Mouse (Mus musculus): ENCODE measurements around the gene Sgsm1.
"Not testable (repeated sequence)": the region's sequence is repeated elsewhere in the genome, so short reads cannot be mapped to it uniquely, and the experiment has no call there.

The Sgsm1 gene

GRCm38 (mm10) chr5:113310377-113311003, at the start of gene Sgsm1:
Gene Sgsm1 (minus strand): TSS chr5:113310786.
- DNase-seq (ENCODE audit: low spot score in 2 of 2): peak in 1 of 2 experiments; percentile 7

- no peak for DNase-seq (ENCODE audit: low spot score in 2 of 2)
Measured at GRCm38 (mm10) chr5:113358833-113359232, 48.2 kb upstream of the Sgsm1 start.

GRCm38 (mm10) chr5:113357656-113358055, 47.1 kb upstream of the Sgsm1 start:
- DNase-seq (ENCODE audit: low spot score in 2 of 2): no peak

GRCm38 (mm10) chr5:113357186-113357585, 46.6 kb upstream of the Sgsm1 start, which contains the start of gene Aym1:
Gene Aym1 (plus strand): TSS chr5:113357294.
- DNase-seq (ENCODE audit: low spot score in 2 of 2): no peak

GRCm38 (mm10) chr5:113354311-113354710, 43.7 kb upstream of the Sgsm1 start:
- DNase-seq (ENCODE audit: low spot score in 2 of 2): no peak

GRCm38 (mm10) chr5:113352636-113353035, 42.0 kb upstream of the Sgsm1 start:
- DNase-seq (ENCODE audit: low spot score in 2 of 2): no peak

GRCm38 (mm10) chr5:113351768-113352167, 41.2 kb upstream of the Sgsm1 start:
- DNase-seq (ENCODE audit: low spot score in 2 of 2): no peak

- DNase-seq (ENCODE audit: low spot score in 2 of 2): no peak
Measured at GRCm38 (mm10) chr5:113349810-113350209, 39.2 kb upstream of the Sgsm1 start.

GRCm38 (mm10) chr5:113349226-113349625, 38.6 kb upstream of the Sgsm1 start:
- no peak for DNase-seq (ENCODE audit: low spot score in 2 of 2)

- no peak for DNase-seq (ENCODE audit: low spot score in 2 of 2)
Measured at GRCm38 (mm10) chr5:113348597-113348996, 38.0 kb upstream of the Sgsm1 start.

GRCm38 (mm10) chr5:113347593-113347992, 37.0 kb upstream of the Sgsm1 start:
- DNase-seq (ENCODE audit: low spot score in 2 of 2): no peak

- DNase-seq (ENCODE audit: low spot score in 2 of 2): not testable (repeated sequence)
Measured at GRCm38 (mm10) chr5:113346651-113347050, 36.1 kb upstream of the Sgsm1 start.

GRCm38 (mm10) chr5:113345781-113346180, 35.2 kb upstream of the Sgsm1 start:
- DNase-seq (ENCODE audit: low spot score in 2 of 2): no peak

GRCm38 (mm10) chr5:113344635-113345386, 34.2 kb upstream of the Sgsm1 start:
- DNase-seq (ENCODE audit: low spot score in 2 of 2): no peak

GRCm38 (mm10) chr5:113336281-113336680, 25.7 kb upstream of the Sgsm1 start:
- no peak for DNase-seq (ENCODE audit: low spot score in 2 of 2)

- no peak for DNase-seq (ENCODE audit: low spot score in 2 of 2)
Measured at GRCm38 (mm10) chr5:113335732-113336131, 25.1 kb upstream of the Sgsm1 start.

GRCm38 (mm10) chr5:113334621-113335530, 24.3 kb upstream of the Sgsm1 start:
- no peak for DNase-seq (ENCODE audit: low spot score in 2 of 2)

GRCm38 (mm10) chr5:113332899-113333298, 22.3 kb upstream of the Sgsm1 start:
- DNase-seq (ENCODE audit: low spot score in 2 of 2): no peak

GRCm38 (mm10) chr5:113332239-113332638, 21.7 kb upstream of the Sgsm1 start:
- no peak for DNase-seq (ENCODE audit: low spot score in 2 of 2)

- DNase-seq (ENCODE audit: low spot score in 2 of 2): no peak
Measured at GRCm38 (mm10) chr5:113330202-113330601, 19.6 kb upstream of the Sgsm1 start.

- DNase-seq (ENCODE audit: low spot score in 2 of 2): no peak
Measured at GRCm38 (mm10) chr5:113329463-113329862, 18.9 kb upstream of the Sgsm1 start.
